Comparison of ENCODE assay signal across 18 mouse cellular contexts in the genomic region with DNA sequence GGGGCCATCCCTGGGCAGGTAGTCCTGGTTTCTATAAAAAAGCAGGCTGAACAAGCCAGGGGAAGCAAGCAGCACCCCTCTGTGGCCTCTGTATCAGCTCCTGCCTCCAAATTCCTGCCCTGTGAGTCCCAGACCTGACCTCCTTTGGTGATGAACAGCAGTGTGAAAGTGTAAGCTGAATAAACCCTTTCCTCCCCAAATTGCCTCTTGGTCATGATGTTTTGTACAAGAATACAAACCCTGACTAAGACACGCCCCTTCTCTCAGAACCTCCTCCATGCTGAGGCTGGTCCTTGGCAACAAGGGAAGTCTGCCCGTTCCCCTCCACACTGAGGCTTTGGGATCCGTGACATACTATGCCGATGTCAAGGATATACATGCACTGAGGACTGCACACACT.
"Had no signal": no experiment of that assay in that cellular context is flagged by ENCODE, and none has a peak within 500 bp of the region (broad histone marks: within the 10 kb centered on the region; RNA-seq: fewer than 3 reads in every experiment).

No protein-coding gene starts in this region.

- H3K27ac ChIP-seq: kidney, postnatal 0 days; limb, embryonic 12.5 days; limb, embryonic 15.5 days; liver, embryonic 14.5 days; macrophage; midbrain, embryonic 12.5 days; neural tube, embryonic 13.5 days had no signal

- H3K9ac ChIP-seq: limb, embryonic 12.5 days; limb, embryonic 15.5 days; liver, embryonic 14.5 days; liver, postnatal 0 days; lung, embryonic 14.5 days; midbrain, embryonic 12.5 days; neural tube, embryonic 13.5 days had no signal

- H3K4me3 ChIP-seq: limb, embryonic 12.5 days; limb, embryonic 15.5 days; midbrain, embryonic 12.5 days; myocyte; neural tube, embryonic 13.5 days had no signal

- H3K36me3 ChIP-seq: limb, embryonic 12.5 days; limb, embryonic 15.5 days; midbrain, embryonic 12.5 days; neural tube, embryonic 13.5 days had no signal

- DNase-seq: kidney, adult 11 months; kidney, postnatal 25 days; left cerebral cortex, postnatal 4 days; liver, postnatal 0 days; lung, embryonic 14.5 days; thymus, adult 2 months; thymus, postnatal 25 days had no signal

- H3K27me3 ChIP-seq: limb, embryonic 12.5 days; limb, embryonic 15.5 days; midbrain, embryonic 12.5 days; neural tube, embryonic 13.5 days had no signal

- H3K9me3 ChIP-seq: limb, embryonic 12.5 days; limb, embryonic 15.5 days; midbrain, embryonic 12.5 days; neural tube, embryonic 13.5 days had no signal

- ATAC-seq: liver, postnatal 0 days; lung, postnatal 0 days; midbrain, embryonic 16.5 days had no signal

- H3K4me1 ChIP-seq: limb, embryonic 15.5 days; midbrain, embryonic 12.5 days had no signal

- H3K4me2 ChIP-seq: limb, embryonic 12.5 days; limb, embryonic 15.5 days; liver, embryonic 11.5 days; lung, embryonic 14.5 days; midbrain, embryonic 12.5 days; neural tube, embryonic 13.5 days had no signal
